Mouse (Mus musculus) cerebral cortex, adult 2 months (tissue): Measurements from ENCODE around the gene Arnt2.

ENCODE experiments used
- WGBS: fragments of 180-500 bp; shearing (Covaris S2); methylation state at CpG from one replicate; pipeline ENCODE4 v1.1.7; 2018; 5-methylcytosine and 5-hydroxymethylcytosine counted together

Arnt2 gene

GRCm38 (mm10) chr7:84275312-84275711, 134.7 kb downstream of the Arnt2 start:
- 79% methylated on average over 10 of the region's 10 CpGs for WGBS

DNA sequence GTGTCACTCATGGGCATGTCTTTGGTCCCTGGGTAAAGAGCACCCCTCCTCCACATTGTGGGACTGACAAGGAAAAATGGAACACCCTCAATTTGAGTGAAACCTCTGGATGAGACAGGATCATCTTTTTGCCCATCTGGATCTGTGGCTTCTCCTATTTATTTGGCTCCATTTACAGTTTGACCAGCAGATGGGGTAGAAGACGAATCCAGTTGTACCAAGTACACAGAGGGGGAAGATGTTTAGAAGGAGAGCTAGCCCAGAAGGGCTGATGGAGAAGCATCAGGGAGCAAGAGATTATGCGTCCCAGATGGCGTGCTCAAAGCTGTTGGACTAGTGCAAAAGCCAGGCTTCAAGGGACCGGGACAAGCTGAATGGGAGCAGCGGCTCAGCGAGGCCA, 136.0 kb downstream of the Arnt2 start:
- WGBS = 56% methylated on average over 6 of the region's 6 CpGs

- 25% methylated on average over 7 of the region's 7 CpGs for WGBS
Measured at GRCm38 (mm10) chr7:84272206-84272818, 137.7 kb downstream of the Arnt2 start.

DNA sequence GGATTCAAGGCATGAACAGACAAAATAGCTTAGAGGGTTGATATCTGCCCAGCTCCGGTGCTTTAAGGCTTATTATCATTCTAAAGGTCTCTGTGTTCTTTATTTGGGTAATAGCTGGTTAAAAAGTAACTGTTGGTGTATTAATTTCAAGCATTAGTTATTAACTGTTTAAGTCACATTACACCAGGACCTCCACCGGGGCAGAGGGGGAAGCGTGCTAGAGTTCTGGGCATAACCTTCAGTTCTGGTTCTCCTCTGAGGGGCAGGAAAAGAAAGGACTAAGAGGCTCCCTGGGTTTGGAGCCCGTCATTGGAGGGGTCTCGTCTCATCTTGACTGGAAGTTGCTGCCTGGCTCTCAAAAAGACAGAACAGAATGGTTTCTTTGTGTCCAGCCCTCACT, 138.5 kb downstream of the Arnt2 start:
- WGBS = 89% methylated on average over 5 of the region's 5 CpGs

DNA sequence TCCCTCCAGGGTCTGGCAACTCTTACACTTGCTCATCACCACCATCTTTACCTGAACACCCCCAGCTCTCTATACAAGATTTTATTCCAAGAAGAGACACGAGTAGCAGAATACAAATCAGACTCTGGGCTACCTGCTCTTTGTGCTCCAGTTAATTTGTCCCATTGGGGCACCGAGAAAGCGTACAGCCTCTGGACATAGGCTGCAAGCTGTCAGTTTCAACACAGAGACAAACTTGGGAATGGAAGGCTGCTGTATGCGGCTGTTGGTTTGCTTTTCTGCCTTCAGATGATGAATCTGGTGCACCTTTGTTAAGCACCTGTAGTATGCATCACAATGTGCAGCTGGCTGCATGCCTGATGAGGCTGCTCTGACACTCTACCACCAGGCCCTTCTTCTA, 146.5 kb downstream of the Arnt2 start:
- 91% methylated on average over 4 of the region's 4 CpGs for WGBS

DNA sequence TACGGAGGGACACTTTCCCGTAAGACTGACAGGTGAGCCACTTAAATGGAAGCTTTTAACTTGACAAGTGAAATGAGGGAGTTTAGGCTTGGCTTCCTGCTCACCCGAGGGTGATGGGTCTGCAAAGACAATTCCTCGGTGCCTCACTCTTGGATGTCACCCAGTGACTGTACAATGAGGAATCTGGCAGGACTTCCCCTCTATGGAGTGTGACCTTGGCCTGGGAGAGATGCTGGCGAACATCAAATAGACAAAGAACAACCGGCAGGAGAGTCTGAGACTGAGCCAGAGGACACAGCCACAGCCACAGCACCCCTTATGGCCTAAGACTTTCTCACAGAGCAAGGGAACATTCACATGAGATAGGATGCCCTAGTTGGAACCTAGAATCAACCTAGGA, 148.6 kb downstream of the Arnt2 start:
- WGBS = 59% methylated on average over 6 of the region's 6 CpGs

DNA sequence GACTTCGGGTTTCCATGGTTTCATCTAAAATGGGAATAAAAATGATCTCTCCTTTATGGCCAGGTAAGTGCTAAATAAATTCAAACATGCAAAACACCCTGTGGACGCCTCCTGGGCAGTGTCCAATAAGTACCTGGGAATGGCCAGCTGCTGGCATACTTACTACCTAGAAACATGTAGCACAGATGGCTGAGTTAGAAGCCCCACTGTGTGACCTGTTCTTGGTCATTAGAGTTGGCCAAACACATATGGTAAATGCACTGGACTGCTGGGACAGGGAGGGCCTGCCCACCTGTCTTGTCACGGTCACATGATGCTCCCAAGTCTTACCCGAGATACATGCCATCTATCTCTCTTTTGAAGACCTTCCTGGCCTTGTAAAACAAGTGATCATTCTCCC, 149.6 kb downstream of the Arnt2 start:
- WGBS = 94% methylated on average over 4 of the region's 4 CpGs

DNA sequence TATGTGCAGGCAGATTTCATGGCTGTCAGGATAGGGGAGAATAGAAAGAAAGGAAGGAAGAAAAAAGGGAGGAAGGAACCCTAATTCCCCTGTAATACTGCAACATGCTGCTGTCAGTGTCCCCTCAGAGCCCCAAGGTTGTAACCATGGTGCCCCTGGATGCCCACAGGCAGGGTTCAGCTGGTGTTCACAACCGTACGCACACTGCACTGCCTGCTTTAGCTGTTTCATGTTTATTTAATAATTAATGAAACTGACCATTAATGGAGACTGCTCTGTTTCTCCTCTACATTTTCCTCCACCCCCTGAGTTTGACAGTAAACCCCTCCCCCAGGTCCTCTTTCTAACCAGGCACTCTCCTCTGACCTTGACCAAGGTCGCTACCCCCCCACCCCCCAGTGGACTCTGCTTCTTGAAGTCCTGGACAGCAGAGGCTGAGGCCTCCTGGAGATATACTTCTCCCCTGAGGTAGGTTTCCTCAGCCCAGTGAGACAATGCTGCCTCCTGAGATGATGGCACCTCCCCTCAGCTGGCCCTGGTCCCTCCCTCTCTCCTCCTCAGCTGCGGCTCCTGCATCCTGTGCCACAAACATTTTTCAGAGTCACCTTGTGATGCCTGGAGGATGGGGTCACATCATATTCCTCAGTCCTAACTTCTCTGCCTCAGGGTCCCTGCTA, 150.5 kb downstream of the Arnt2 start:
- WGBS = 88% methylated on average over 4 of the region's 4 CpGs

- 82% methylated on average over 3 of the region's 3 CpGs for WGBS
Measured at GRCm38 (mm10) chr7:84256661-84257060, 153.3 kb downstream of the Arnt2 start.

DNA sequence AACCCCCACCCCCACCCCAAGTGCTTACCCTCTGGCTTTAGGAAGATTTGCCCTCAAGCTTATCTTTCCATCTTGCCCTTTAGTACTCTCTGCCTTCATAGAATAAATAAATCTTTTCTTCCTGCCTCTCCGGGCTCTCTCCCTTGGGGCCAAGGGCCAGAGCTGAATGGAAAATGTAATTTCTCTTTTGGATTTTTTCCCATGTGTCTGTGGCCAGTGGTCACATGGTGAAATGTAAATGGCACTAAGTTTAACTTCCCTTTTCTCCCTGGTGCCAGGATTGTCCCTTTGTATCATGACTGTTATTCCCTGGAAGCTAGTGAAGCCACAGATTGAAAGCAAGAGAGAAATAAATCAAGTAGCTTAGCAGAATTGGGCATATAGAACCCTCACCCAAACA, 153.7 kb downstream of the Arnt2 start:
- WGBS = 79% methylated on average over 1 of the region's 1 CpGs

- WGBS = 81% methylated on average over 8 of the region's 8 CpGs
Measured at GRCm38 (mm10) chr7:84254916-84255315, 155.1 kb downstream of the Arnt2 start.

DNA sequence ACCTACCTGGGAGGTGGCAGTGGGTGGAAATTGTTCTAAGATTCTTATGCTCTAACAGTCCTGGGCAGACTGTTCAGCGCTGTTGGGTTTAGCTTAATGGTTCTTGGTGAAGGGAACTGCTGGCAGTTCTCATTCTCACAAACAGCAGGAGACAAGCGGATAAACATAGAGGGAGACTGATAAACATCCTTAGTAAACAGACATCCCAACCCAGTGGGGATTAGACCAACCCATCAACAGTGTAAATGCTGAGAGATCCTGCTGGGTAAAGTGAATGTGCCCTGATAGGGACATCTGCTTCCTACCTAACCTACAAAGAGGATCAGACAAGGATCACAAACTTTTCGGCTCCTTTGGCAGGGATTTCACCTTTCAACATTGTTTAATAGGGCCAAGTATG, 155.7 kb downstream of the Arnt2 start:
- 82% methylated on average over 3 of the region's 3 CpGs for WGBS

DNA sequence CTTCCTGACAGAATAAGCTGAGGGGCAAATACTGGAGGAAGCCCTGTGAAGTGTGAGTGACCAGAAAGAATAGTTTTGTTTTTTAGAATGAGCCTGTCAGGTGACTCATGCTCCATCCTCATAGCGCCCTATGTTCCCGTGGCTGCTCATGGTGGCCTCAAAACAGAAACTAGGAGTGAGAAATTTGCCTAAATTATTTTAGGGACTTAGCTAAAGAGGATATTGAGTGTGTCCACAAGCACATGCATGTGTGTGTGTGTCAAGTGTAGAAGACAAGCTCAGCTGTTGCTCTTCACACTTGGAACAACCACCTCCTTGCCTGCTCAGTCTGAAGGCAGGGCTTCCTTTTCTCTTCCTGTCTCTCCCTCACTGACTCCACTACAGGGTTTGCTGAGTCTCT, 158.3 kb downstream of the Arnt2 start:
- WGBS = 76% methylated on average over 2 of the region's 2 CpGs

- WGBS = 96% methylated on average over 2 of the region's 2 CpGs
Measured at GRCm38 (mm10) chr7:84250736-84251135, 159.2 kb downstream of the Arnt2 start.

DNA sequence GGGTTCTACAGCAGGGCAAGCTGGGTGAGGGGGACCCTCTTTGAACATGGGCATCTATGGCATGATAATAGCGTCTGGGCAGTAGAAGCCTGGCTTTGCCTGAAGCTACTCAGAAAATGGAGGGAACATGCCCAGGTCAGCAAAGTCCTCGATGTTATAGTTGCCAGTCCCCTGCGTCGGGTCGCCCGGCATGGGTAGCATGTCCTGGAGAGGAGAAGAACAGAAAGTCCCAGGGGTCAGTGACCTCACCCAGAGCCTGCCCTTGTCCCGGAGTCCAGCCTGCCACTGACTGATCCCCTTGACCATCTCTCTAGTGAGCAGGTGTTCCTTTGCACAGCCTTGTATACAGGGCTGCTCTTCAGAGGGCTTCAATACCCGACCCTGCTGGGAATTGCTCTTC, 160.0 kb downstream of the Arnt2 start:
- 91% methylated on average over 8 of the region's 8 CpGs for WGBS

DNA sequence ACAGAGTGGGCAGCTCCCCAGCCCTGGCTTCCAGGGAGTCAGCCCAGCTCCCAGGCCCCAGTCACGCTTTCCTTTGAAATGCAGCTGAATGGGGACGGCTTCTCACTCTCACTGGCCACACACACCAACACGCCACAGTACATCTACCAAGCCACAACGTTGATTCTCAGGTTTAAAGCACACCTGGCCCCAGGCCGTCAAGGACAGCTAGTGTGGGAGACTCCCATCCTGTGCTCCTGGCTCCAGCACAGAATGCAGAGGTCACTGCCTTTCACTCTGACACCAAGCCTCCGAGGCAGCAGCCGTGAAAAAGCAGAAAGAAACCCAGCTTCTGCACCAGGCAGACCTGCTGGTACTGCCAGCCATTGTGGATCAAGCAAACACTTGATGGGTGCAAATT, 160.6 kb downstream of the Arnt2 start:
- WGBS = 77% methylated on average over 7 of the region's 7 CpGs

GRCm38 (mm10) chr7:84247960-84248665, 161.9 kb downstream of the Arnt2 start:
- 75% methylated on average over 3 of the region's 3 CpGs for WGBS

DNA sequence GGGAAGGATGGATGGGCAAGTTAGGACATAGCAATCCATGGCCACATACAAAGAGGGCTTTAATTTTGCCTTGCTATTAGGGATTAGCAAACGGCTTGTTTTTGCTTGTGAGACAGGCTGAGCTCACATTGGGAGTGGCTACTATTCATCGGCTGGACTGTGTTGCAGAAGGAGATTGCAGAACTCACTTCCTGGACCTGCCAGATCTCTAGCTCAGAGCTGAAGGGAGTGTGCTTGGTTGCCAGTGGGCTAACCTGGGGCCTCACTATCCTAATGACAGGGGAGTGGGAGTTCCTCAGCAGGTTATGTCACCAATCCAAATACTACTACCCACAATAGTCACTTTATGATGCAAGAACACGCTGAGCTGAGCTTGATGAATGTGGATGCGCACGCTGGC, 163.1 kb downstream of the Arnt2 start:
- WGBS = 78% methylated on average over 5 of the region's 5 CpGs

DNA sequence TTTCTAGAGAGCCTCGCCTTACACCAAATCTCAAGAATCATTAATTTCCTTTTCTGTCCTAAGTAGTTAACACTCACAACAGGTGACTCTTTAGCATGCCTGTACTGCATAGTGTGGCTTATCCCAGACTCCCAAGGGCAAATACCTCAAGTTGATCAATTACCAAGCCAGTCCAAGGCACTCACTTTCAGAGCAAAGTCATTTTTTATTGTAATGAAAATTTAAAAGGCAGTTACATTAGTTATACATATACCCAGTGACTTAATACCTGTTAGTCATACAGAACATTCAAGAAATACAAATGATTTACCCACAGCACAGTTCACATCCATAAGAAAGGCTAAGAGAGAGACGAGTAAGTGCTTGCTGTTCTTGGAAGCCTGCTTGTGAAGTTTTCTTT, 163.9 kb downstream of the Arnt2 start:
- WGBS = 82% methylated on average over 2 of the region's 2 CpGs

- WGBS = 81% methylated on average over 3 of the region's 3 CpGs
Measured at GRCm38 (mm10) chr7:84240406-84240805, 169.6 kb downstream of the Arnt2 start.

DNA sequence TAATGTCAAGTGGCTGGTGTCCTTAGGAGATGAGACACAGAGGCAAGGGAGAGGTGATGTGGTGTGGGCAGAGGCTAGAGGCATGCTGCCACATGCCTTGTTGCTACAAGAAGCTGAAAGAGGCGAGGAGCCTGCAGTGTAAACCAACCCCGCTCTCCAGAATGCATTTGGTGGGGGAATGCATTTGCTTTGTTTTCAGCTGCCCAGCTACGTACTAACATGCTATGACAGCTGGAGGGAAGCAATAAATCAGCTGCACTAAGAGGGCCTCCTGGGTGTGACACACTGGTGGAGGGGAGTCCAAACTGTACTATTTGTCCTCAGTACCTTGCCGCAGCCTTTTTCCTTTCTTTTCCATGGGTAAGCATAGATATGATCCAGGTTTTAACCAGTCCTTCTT, 172.3 kb downstream of the Arnt2 start:
- WGBS = 90% methylated on average over 4 of the region's 4 CpGs

DNA sequence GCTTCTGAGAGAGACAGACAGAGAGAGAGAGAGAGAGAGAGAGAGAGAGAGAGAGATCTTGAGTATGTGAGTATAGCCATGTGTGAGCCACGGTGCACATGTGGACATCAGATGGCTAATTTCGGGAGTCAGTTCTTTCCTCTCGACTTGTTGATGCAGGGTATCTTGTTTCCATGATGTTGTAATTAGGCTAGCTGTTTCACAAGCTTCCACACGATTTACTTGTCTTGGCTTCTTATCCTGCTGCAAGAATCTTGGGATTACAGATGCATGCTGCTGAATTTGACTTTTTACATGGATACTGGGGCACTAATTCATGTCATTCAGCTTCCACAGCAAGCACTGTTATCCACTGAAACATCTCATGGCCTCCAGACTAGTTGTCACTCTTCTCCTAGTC, 178.6 kb downstream of the Arnt2 start:
- WGBS = 83% methylated on average over 4 of the region's 4 CpGs

DNA sequence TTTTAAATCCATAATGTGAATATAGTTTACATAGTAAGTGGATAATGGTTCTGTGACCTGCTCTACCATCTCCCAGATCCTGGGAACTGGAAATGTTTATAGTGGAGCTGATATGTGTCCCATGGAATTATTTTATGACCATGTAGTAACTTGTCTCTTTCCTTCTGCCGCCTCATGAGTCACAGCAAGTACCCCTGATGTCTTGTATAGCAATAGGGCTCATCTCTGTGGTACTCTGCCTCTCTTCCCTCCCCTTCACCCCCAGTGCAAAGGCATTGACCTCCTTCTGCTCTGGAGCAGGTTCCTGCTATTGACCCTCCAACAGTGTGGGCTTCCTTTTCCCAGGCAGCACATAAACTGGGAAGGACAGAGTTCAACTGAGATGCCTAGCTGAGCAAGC, 182.3 kb downstream of the Arnt2 start:
- WGBS = 80% methylated on average over 1 of the region's 1 CpGs
